Mouse (Mus musculus) heart, adult 2 months (tissue): ENCODE data around the gene Ift80. TPM values are rescaled to one million over a fixed set of nuclear protein-coding genes. Genes with fewer than 3 reads are reported as not detected.
A peak's percentile ranks its signal among the peaks of the same experiment; 100 is the strongest.

Source experiments
- DNase-seq, 2 experiments: peaks; one replicate each; pipeline ENCODE4 v3.0.0; 2021
- H3K27ac ChIP-seq: fragments of 200-600 bp; 2 replicates; pipeline ENCODE4 v1.8.1; 2022
- H3K27me3 ChIP-seq: fragments of 200-500 bp; 2 replicates; pipeline ENCODE4 v1.6.1; 2012; ENCODE audit warnings: mild to moderate bottlenecking, low read length, inconsistent platforms, mixed read lengths; ENCODE audit not compliant: control insufficient read depth, insufficient read depth
- H3K36me3 ChIP-seq: fragments of 200-500 bp; 2 replicates; pipeline ENCODE4 v1.6.1; 2012; ENCODE audit warnings: low read length, inconsistent platforms; ENCODE audit not compliant: control insufficient read depth, insufficient read depth
- H3K4me1 ChIP-seq: fragments of 200-500 bp; 2 replicates; pipeline ENCODE4 v1.6.1; 2011; ENCODE audit warnings: low read length; ENCODE audit not compliant: control insufficient read depth, insufficient read depth
- H3K4me3 ChIP-seq: fragments of 200-600 bp; 2 replicates; pipeline ENCODE4 v1.8.1; 2022
- H3K79me2 ChIP-seq: fragments of 200-500 bp; replicated peaks from 2 replicates; pipeline ENCODE4 v1.6.1; 2012; ENCODE audit warnings: mild to moderate bottlenecking, inconsistent platforms, low read length, moderate library complexity, mixed read lengths; ENCODE audit not compliant: control insufficient read depth, insufficient read depth
- H3K9ac ChIP-seq: fragments of 200-500 bp; 2 replicates; pipeline ENCODE4 v1.6.1; 2012; ENCODE audit warnings: low read depth, mild to moderate bottlenecking, control low read depth, inconsistent platforms, low read length, mixed read lengths
- CTCF ChIP-seq: fragments of 200-600 bp; IDR thresholded peaks from 2 replicates; pipeline ENCODE4 v1.8.1; 2022; ENCODE audit warnings: antibody characterized with exemption, mild to moderate bottlenecking, moderate library complexity
- EP300 ChIP-seq: fragments of 200-500 bp; IDR thresholded peaks from 2 replicates; pipeline ENCODE4 v1.6.1; 2011; ENCODE audit warnings: low read depth, low read length, control low read depth; ENCODE audit not compliant: insufficient read depth
- POLR2A ChIP-seq: fragments of 200-500 bp; IDR thresholded peaks from 2 replicates; pipeline ENCODE4 v1.6.1; 2011; ENCODE audit warnings: mild to moderate bottlenecking, low read depth, low read length, control low read depth; ENCODE audit not compliant: insufficient read depth
- WGBS: fragments of 180-500 bp; shearing (Covaris S2); methylation state at CpG from one replicate; pipeline ENCODE4 v1.1.7; 2018; 5-methylcytosine and 5-hydroxymethylcytosine counted together
- intact Hi-C: fragments of 180-260 bp; cut with DNase I; formaldehyde crosslinking; loops from one replicate; pipeline ENCODE4 v1.15.1; 2025
- polyA plus RNA-seq: library from polyadenylated mRNA; depleted of rRNA; stranded (reverse); fragments of >200 nt; gene quantifications from 2 replicates; pipeline ENCODE4 v1.2.3, GENCODE M21; 2012
- total RNA-seq, 2 experiments: library from RNA; stranded (reverse); gene quantifications; 2 replicates each; pipeline ENCODE4 v1.2.3; 2021

Gene Ift80
- total and polyA plus RNA-seq, 3 experiments = 1.3 to 5.1 (median 4.8) TPM

DNA sequence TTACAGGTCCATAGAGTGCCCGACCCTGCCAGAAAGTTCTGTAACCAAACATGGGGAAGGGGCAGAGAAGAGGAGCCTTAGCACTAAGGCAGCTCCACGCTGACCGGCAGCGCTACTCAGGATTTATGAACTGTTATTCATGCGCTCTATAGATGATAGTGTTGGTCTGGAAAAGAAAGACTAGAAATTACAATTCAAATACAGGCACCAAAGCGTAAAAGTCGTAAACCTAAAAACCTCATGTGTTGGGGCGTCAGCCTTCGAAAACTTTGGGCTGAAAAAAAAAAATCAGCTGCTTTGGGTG lies 41.0 kb upstream of the Ift80 start:
- peak overlapping the region; percentile 40 for H3K9ac ChIP-seq
- H3K27me3 ChIP-seq = no peaks in the 10 kb centered on the region
- no peaks in the 10 kb centered on the region; the same call in 1 of the 2 replicates for H3K4me1 ChIP-seq
- intact Hi-C loops = loop anchor here (2.0 kb wide), 1 partner anchor 41 kb away; the partner anchor contains the start of genes Ift80 and Smc4
- no peak for TF ChIP-seq EP300
- TF ChIP-seq CTCF = no peak
- TF ChIP-seq POLR2A = no peak
- H3K36me3 ChIP-seq = no peaks in the 10 kb centered on the region
- no peak for DNase-seq
- H3K27ac ChIP-seq = peak overlapping the region; percentile 57
- peak overlapping the region; percentile 90 for H3K4me3 ChIP-seq
- WGBS = 10% methylated on average over 9 of the region's 9 CpGs
- H3K79me2 ChIP-seq = no peaks in the 10 kb centered on the region

DNA sequence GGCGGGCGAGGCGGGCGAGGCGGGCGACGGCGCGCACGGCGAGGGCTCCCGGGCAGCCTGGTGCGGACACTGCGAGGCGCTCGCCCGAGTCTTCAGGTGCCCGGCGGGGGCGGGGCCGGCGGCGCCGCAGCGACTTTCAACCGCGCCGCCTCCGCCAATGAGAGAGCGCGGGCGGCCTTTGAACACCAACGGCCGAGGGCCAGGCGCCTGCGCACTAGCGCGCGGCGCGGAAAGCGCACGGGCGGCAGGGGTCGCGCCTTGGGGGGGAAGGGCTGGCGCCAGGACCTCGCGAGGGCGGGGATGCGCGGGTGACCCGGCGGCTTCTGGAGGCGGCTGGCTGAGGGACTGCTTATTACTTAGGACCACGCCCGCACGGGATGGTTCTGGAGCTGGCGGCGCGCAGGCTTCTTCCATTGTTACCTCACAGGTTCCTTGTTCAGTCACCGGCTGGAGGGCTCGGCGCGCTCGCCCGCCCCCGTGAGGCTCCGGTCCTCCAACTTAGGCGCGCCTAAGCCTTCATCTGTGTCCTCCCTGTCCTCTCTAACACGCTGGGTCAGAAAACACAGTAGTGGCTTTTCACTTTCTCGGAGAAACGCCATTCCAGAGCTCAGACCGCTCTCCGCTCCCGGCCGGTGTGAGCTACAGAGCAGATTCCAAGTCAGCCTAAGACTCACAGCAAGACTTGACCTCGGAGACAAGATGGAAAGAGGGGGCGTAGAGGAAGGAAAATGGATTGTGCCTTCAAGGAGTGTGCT lies 40.5 kb upstream of the Ift80 start, which contains the start of gene Trim59:
Trim59 (minus strand) TSS at position 111 of the 755 bp plus-strand sequence.
- Histone ChIP-seq H3K27me3 (no peaks in the 10 kb centered on the region), H3K4me1 (no peaks in the 10 kb centered on the region; the same call in 1 of the 2 replicates), H3K36me3 (no peaks in the 10 kb centered on the region), H3K4me3 (peak within 1 kb of the TSS; percentile 90), H3K79me2 (no peaks in the 10 kb centered on the region), H3K27ac (peak within 1 kb of the TSS; percentile 58), H3K9ac (peak within 1 kb of the TSS; percentile 85)
- 0 out of 2 replicates have a peak, but pooled peaks have one; percentile 13 for TF ChIP-seq POLR2A
- TF ChIP-seq EP300 = no peak
- TF ChIP-seq CTCF = peak; percentile 38
- peak; percentile 91 to 96 for DNase-seq
- intact Hi-C loops = loop anchor here (2.0 kb wide), 1 partner anchor 40 kb away; the partner anchor contains the start of genes Ift80 and Smc4
- WGBS = under 1% methylated on average over 78 of the region's 80 CpGs

DNA sequence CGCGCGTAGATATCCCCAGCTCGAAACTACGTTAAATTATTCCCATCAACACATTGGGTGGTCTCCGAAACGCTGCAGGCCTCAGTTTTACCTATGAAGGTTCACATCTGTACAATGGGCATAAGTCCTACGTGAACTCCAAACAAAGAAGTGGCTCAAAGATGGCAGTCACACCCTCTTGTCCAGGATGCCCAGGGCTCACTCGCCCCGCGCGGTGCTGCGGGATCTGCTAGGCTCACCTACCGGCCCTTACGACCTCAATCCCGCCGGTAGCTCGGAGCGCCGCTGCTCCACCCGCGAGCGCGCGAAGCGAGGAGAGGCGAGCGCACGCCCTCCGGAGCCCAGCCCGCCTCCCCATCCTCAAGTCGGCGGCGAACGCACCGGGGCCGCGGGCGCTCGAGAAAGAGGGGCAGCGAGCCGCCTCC lies 39.8 kb upstream of the Ift80 start:
- Histone ChIP-seq H3K4me1 (no peaks in the 10 kb centered on the region; the same call in 1 of the 2 replicates), H3K27ac (peak overlapping the region; percentile 58), H3K36me3 (no peaks in the 10 kb centered on the region), H3K4me3 (peak overlapping the region; percentile 90), H3K27me3 (no peaks in the 10 kb centered on the region), H3K9ac (peak overlapping the region; percentile 85), H3K79me2 (no peaks in the 10 kb centered on the region)
- DNase-seq = no peak
- TF ChIP-seq POLR2A (no peak), EP300 (no peak), CTCF (no peak)
- intact Hi-C loops = loop anchor here (2.0 kb wide), 1 partner anchor 39 kb away; the partner anchor contains the start of genes Ift80 and Smc4
- WGBS = under 1% methylated on average over 42 of the region's 42 CpGs

DNA sequence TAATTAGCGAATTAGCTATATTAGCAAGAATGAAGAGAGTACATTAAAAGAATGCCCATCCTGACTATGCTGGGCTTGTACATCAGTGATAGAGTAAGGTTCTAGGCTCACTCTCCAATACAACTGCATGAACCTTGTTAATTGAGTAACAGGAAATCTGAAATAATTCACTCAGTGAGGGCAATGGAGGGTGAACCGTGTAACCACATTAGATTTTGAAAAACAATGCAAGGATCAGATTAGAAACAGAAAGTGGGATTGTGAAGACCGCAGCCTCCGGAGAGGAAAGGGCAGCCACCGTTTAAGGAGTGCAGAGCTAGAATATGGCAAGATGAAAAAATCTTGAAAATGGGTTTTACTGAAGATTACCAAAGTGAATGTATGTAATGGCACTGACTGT lies 36.9 kb upstream of the Ift80 start:
- Histone ChIP-seq H3K4me1 (no peaks in the 10 kb centered on the region; the same call in 1 of the 2 replicates), H3K27me3 (no peaks in the 10 kb centered on the region), H3K27ac (no peak overlapping the region), H3K36me3 (no peaks in the 10 kb centered on the region), H3K4me3 (no peak overlapping the region), H3K79me2 (no peaks in the 10 kb centered on the region), H3K9ac (no peak overlapping the region)
- no peak for DNase-seq
- TF ChIP-seq POLR2A = no peak
- TF ChIP-seq CTCF = no peak
- no peak for TF ChIP-seq EP300
- 37% methylated on average over 5 of the region's 5 CpGs for WGBS
- intact Hi-C loops = no loop called here

DNA sequence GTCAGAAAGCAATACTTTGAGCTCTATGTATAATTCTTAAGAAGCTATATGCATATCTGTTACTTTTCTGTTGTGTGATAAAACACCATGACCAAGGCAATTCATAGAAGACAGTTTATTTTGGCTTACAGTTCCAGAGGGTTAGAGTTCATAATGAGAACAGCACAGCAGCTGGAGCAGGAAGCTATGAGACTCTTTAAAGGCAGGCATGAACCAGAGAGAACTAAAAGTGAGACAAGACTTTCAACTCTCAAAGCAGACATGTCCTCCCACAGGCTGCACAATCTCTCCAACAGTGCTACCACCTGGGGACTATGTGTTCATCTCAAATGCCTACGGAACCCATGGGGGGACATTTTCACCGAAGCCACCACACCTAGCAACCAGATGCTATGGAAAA lies 35.7 kb upstream of the Ift80 start:
- H3K9ac ChIP-seq = no peak overlapping the region
- H3K36me3 ChIP-seq = no peaks in the 10 kb centered on the region
- H3K4me1 ChIP-seq = no peaks in the 10 kb centered on the region; the same call in 1 of the 2 replicates
- no peak overlapping the region for H3K4me3 ChIP-seq
- no peaks in the 10 kb centered on the region for H3K79me2 ChIP-seq
- no peak for TF ChIP-seq POLR2A
- no peak for TF ChIP-seq CTCF
- no peak overlapping the region for H3K27ac ChIP-seq
- no peaks in the 10 kb centered on the region for H3K27me3 ChIP-seq
- WGBS = 87% methylated on average over 2 of the region's 2 CpGs
- intact Hi-C loops = no loop called here
- DNase-seq = no peak

DNA sequence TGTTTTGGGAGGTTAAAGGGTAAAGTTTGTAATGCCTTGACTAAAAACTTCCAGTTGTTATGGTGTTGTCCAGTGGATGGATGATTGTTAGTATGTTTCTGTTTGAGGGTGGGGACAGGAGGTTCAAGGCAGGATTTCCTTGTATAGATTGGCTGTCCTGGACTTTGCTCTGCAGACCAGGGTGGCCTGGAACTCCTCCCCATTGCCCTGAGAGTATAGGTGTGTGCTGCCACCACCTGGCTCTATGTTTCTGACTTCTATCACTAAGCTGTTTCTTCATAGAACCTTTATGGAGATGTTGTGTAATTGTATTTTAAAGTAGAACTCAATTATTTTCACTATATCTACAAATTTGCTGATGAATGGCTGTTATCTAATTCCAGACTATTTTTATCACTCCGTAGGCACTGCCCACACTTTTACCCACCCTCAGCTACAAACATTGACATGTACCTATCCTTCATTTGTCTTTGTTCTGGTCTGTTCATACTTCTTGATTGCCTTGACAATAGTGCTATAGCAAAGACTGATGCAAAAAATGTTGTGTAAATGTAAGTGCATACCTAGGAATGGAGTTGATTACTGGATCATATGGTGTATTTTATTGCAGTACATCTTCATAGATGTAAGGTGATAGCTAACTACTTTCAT lies 21.9 kb upstream of the Ift80 start:
- peaks cover 3% of the 10 kb centered on the region; the same call in 1 of the 2 replicates for H3K36me3 ChIP-seq
- intact Hi-C loops = no loop called here

More for the DNA sequence above, 21.9 kb upstream of the Ift80 start:
- 70% methylated on average over 1 of the region's 1 CpGs for whole genome bisulfite sequencing
- no peak for TF ChIP-seq CTCF
- TF ChIP-seq POLR2A = no peak
- TF ChIP-seq EP300 = no peak
- Histone ChIP-seq H3K4me1 (no peaks in the 10 kb centered on the region), H3K27ac (no peak overlapping the region), H3K27me3 (no peaks in the 10 kb centered on the region), H3K9ac (no peak overlapping the region), H3K4me3 (no peak overlapping the region), H3K79me2 (no peaks in the 10 kb centered on the region)
- no peak for DNase-seq
